Mouse (Mus musculus): ENCODE data around the gene Gm10352. TPM values are rescaled to one million over a fixed set of nuclear protein-coding genes. Genes with fewer than 3 reads are reported as not detected.
"Not testable (repeated sequence)": the region's sequence is repeated elsewhere in the genome, so short reads cannot be mapped to it uniquely, and the experiment has no call there.

Gm10352 gene
- not detected in 2 replicates for polyA plus RNA-seq (2011; ENCODE audit: insufficient read depth, insufficient read length, low replicate concordance, missing spikeins)

GRCm38 (mm10) chrY:2900689-2901088 lies at the start of gene Gm10352:
Gene Gm10352 (plus strand): TSS chrY:2900989.
- H3K27ac ChIP-seq (ENCODE audit: control insufficient read depth, insufficient read depth, low read depth, low read length, poor library complexity); H3K4me3 ChIP-seq (replicated peaks; ENCODE audit: control insufficient read depth, low read depth, low read length); H3K4me1 ChIP-seq (ENCODE audit: control insufficient read depth, insufficient read depth, low read length): not testable (repeated sequence)
- WGBS = no CpG with 5 or more reads among the region's 9 CpGs

DNA sequence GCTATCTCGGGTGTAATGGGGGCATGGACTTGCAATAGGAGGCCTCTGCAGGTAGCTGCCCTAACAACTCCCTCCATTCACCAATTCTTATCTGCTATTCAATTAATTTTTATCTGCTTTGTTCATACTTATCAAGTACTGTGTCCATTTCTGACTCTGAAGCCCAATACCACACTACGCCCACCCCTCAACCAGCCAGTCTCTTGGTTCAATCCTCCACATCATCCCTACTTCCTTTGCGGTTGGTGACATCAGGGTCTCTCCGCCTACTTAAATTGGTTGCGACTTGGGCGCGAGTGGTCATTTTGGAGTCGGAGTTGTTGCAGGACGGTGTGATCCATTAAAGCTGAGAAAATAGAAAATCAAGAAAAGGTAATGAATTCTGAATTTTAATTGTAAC lies 31.5 kb downstream of the Gm10352 start, which contains the start of gene Gm29289:
Gene Gm29289, plus strand, starts transcription at position 301 of the 400 bp plus-strand sequence.
- not testable (repeated sequence) for H3K4me1 ChIP-seq (ENCODE audit: control insufficient read depth, insufficient read depth, low read length); H3K4me3 ChIP-seq (replicated peaks; ENCODE audit: control insufficient read depth, low read depth, low read length); H3K27ac ChIP-seq (ENCODE audit: control insufficient read depth, insufficient read depth, low read depth, low read length, poor library complexity)
- no CpG with 5 or more reads among the region's 9 CpGs for WGBS

Other genes starting within 250 kb of the Gm10352 start
- not detected in 2 replicates for gene Sry, start 237.3 kb upstream of the Gm10352 start, polyA plus RNA-seq (2011; ENCODE audit: insufficient read depth, insufficient read length, low replicate concordance, missing spikeins)
- gene H2al2b, start 180.3 kb upstream of the Gm10352 start, polyA plus RNA-seq (2011; ENCODE audit: insufficient read depth, insufficient read length, low replicate concordance, missing spikeins) = not detected in 2 replicates
- gene Gm4064, start 104.8 kb upstream of the Gm10352 start, polyA plus RNA-seq (2011; ENCODE audit: insufficient read depth, insufficient read length, low replicate concordance, missing spikeins) = not detected in 2 replicates
- not detected in 2 replicates for gene Rbmy, start 70.3 kb upstream of the Gm10352 start, polyA plus RNA-seq (2011; ENCODE audit: insufficient read depth, insufficient read length, low replicate concordance, missing spikeins)
- gene Gm10256, start 70.3 kb upstream of the Gm10352 start, polyA plus RNA-seq (2011; ENCODE audit: insufficient read depth, insufficient read length, low replicate concordance, missing spikeins) = not detected in 2 replicates
- gene Gm29289, start 31.6 kb downstream of the Gm10352 start, polyA plus RNA-seq (2011; ENCODE audit: insufficient read depth, insufficient read length, low replicate concordance, missing spikeins) = not detected in 2 replicates

Data from bone marrow, adult 2 months (tissue).